Mouse (Mus musculus): ENCODE results near the gene Mdk. TPM values are rescaled to one million over a fixed set of nuclear protein-coding genes. Genes with fewer than 3 reads are reported as not detected.

Mdk gene
- polyA plus RNA-seq, 1 experiment = 3.1 TPM

- no peak for DNase-seq (ENCODE audit: low read depth in 1 of 2, low spot score in 2 of 2)
- no peak for TF ChIP-seq CTCF (IDR thresholded peaks at IDR 0.05; ENCODE audit: extremely low read depth, insufficient read depth, insufficient read length, insufficient replicate concordance)
- no peak for TF ChIP-seq POLR2A (IDR thresholded peaks at IDR 0.05; ENCODE audit: low read depth, low read length)
Observed at GRCm38 (mm10) chr2:91903171-91903925, 28.7 kb downstream of the Mdk start.

GRCm38 (mm10) chr2:91902336-91902735, 29.8 kb downstream of the Mdk start:
- no peaks in the 10 kb centered on the region for H3K27me3 ChIP-seq (ENCODE audit: control insufficient read depth, insufficient read depth, low read length)
- DNase-seq (ENCODE audit: low read depth in 1 of 2, low spot score in 2 of 2) = no peak
- H3K36me3 ChIP-seq (ENCODE audit: control insufficient read depth, insufficient read depth, low read length) = peaks cover 15% of the 10 kb centered on the region; the same call in 1 of the 2 replicates
- H3K4me3 ChIP-seq (ENCODE audit: extremely low read depth, insufficient read depth, insufficient read length) = no peak overlapping the region
- H3K27ac ChIP-seq (ENCODE audit: insufficient read depth, low read length) = no peak overlapping the region
- WGBS = 95% methylated on average over 5 of the region's 5 CpGs
- H3K4me1 ChIP-seq (ENCODE audit: control insufficient read depth, insufficient read depth, insufficient read length) = no peaks in the 10 kb centered on the region
- TF ChIP-seq CTCF (IDR thresholded peaks at IDR 0.05; ENCODE audit: extremely low read depth, insufficient read depth, insufficient read length, insufficient replicate concordance) (no peak), POLR2A (IDR thresholded peaks at IDR 0.05; ENCODE audit: low read depth, low read length) (no peak)

More at GRCm38 (mm10) chr2:91903171-91903925, 28.7 kb downstream of the Mdk start:
- Histone ChIP-seq H3K4me1 (ENCODE audit: control insufficient read depth, insufficient read depth, insufficient read length) (no peaks in the 10 kb centered on the region), H3K27me3 (ENCODE audit: control insufficient read depth, insufficient read depth, low read length) (no peaks in the 10 kb centered on the region), H3K36me3 (ENCODE audit: control insufficient read depth, insufficient read depth, low read length) (peaks cover 12% of the 10 kb centered on the region; the same call in 1 of the 2 replicates), H3K27ac (ENCODE audit: insufficient read depth, low read length) (no peak overlapping the region), H3K4me3 (ENCODE audit: extremely low read depth, insufficient read depth, insufficient read length) (no peak overlapping the region)
- WGBS = 90% methylated on average over 3 of the region's 3 CpGs

GRCm38 (mm10) chr2:91900431-91900830, 31.7 kb downstream of the Mdk start:
- no peak for DNase-seq (ENCODE audit: low read depth in 1 of 2, low spot score in 2 of 2)
- H3K4me3 ChIP-seq (ENCODE audit: extremely low read depth, insufficient read depth, insufficient read length) = no peak overlapping the region
- TF ChIP-seq CTCF (IDR thresholded peaks at IDR 0.05; ENCODE audit: extremely low read depth, insufficient read depth, insufficient read length, insufficient replicate concordance) = no peak
- no peak for TF ChIP-seq POLR2A (IDR thresholded peaks at IDR 0.05; ENCODE audit: low read depth, low read length)
- H3K27ac ChIP-seq (ENCODE audit: insufficient read depth, low read length) = no peak overlapping the region
- no peaks in the 10 kb centered on the region for H3K27me3 ChIP-seq (ENCODE audit: control insufficient read depth, insufficient read depth, low read length)
- H3K4me1 ChIP-seq (ENCODE audit: control insufficient read depth, insufficient read depth, insufficient read length) = no peaks in the 10 kb centered on the region
- H3K36me3 ChIP-seq (ENCODE audit: control insufficient read depth, insufficient read depth, low read length) = peaks cover 16% of the 10 kb centered on the region; the same call in 1 of the 2 replicates
- 93% methylated on average over 8 of the region's 8 CpGs for WGBS

GRCm38 (mm10) chr2:91899141-91899540, 33.0 kb downstream of the Mdk start:
- H3K27ac ChIP-seq (ENCODE audit: insufficient read depth, low read length) = no peak overlapping the region
- no peaks in the 10 kb centered on the region for H3K4me1 ChIP-seq (ENCODE audit: control insufficient read depth, insufficient read depth, insufficient read length)
- H3K4me3 ChIP-seq (ENCODE audit: extremely low read depth, insufficient read depth, insufficient read length) = no peak overlapping the region
- peaks cover 13% of the 10 kb centered on the region; the same call in 1 of the 2 replicates for H3K36me3 ChIP-seq (ENCODE audit: control insufficient read depth, insufficient read depth, low read length)
- H3K27me3 ChIP-seq (ENCODE audit: control insufficient read depth, insufficient read depth, low read length) = no peaks in the 10 kb centered on the region
- no peak for TF ChIP-seq CTCF (IDR thresholded peaks at IDR 0.05; ENCODE audit: extremely low read depth, insufficient read depth, insufficient read length, insufficient replicate concordance)
- no peak for TF ChIP-seq POLR2A (IDR thresholded peaks at IDR 0.05; ENCODE audit: low read depth, low read length)
- 91% methylated on average over 3 of the region's 3 CpGs for WGBS
- DNase-seq (ENCODE audit: low read depth in 1 of 2, low spot score in 2 of 2) = no peak

GRCm38 (mm10) chr2:91897968-91898367, 34.1 kb downstream of the Mdk start:
- Histone ChIP-seq H3K27me3 (ENCODE audit: control insufficient read depth, insufficient read depth, low read length) (no peaks in the 10 kb centered on the region), H3K4me1 (ENCODE audit: control insufficient read depth, insufficient read depth, insufficient read length) (no peaks in the 10 kb centered on the region), H3K36me3 (ENCODE audit: control insufficient read depth, insufficient read depth, low read length) (peaks cover 16% of the 10 kb centered on the region), H3K4me3 (ENCODE audit: extremely low read depth, insufficient read depth, insufficient read length) (no peak overlapping the region), H3K27ac (ENCODE audit: insufficient read depth, low read length) (no peak overlapping the region)
- TF ChIP-seq POLR2A (IDR thresholded peaks at IDR 0.05; ENCODE audit: low read depth, low read length) (no peak), CTCF (IDR thresholded peaks at IDR 0.05; ENCODE audit: extremely low read depth, insufficient read depth, insufficient read length, insufficient replicate concordance) (no peak)
- no peak for DNase-seq (ENCODE audit: low read depth in 1 of 2, low spot score in 2 of 2)

GRCm38 (mm10) chr2:91895401-91895800, 36.7 kb downstream of the Mdk start:
- no peak overlapping the region for H3K27ac ChIP-seq (ENCODE audit: insufficient read depth, low read length)
- WGBS = 91% methylated on average over 3 of the region's 3 CpGs
- no peaks in the 10 kb centered on the region for H3K27me3 ChIP-seq (ENCODE audit: control insufficient read depth, insufficient read depth, low read length)
- no peak overlapping the region for H3K4me3 ChIP-seq (ENCODE audit: extremely low read depth, insufficient read depth, insufficient read length)
- DNase-seq (ENCODE audit: low read depth in 1 of 2, low spot score in 2 of 2) = no peak
- H3K4me1 ChIP-seq (ENCODE audit: control insufficient read depth, insufficient read depth, insufficient read length) = no peaks in the 10 kb centered on the region
- TF ChIP-seq CTCF (IDR thresholded peaks at IDR 0.05; ENCODE audit: extremely low read depth, insufficient read depth, insufficient read length, insufficient replicate concordance) = no peak
- no peak for TF ChIP-seq POLR2A (IDR thresholded peaks at IDR 0.05; ENCODE audit: low read depth, low read length)
- H3K36me3 ChIP-seq (ENCODE audit: control insufficient read depth, insufficient read depth, low read length) = peaks cover 10% of the 10 kb centered on the region

GRCm38 (mm10) chr2:91894716-91895115, 37.4 kb downstream of the Mdk start:
- no peak overlapping the region for H3K4me3 ChIP-seq (ENCODE audit: extremely low read depth, insufficient read depth, insufficient read length)
- peaks cover 9% of the 10 kb centered on the region for H3K36me3 ChIP-seq (ENCODE audit: control insufficient read depth, insufficient read depth, low read length)
- no peak overlapping the region for H3K27ac ChIP-seq (ENCODE audit: insufficient read depth, low read length)
- no peak for TF ChIP-seq POLR2A (IDR thresholded peaks at IDR 0.05; ENCODE audit: low read depth, low read length)
- TF ChIP-seq CTCF (IDR thresholded peaks at IDR 0.05; ENCODE audit: extremely low read depth, insufficient read depth, insufficient read length, insufficient replicate concordance) = no peak
- H3K27me3 ChIP-seq (ENCODE audit: control insufficient read depth, insufficient read depth, low read length) = no peaks in the 10 kb centered on the region
- no peak for DNase-seq (ENCODE audit: low read depth in 1 of 2, low spot score in 2 of 2)
- WGBS = 95% methylated on average over 3 of the region's 3 CpGs
- no peaks in the 10 kb centered on the region for H3K4me1 ChIP-seq (ENCODE audit: control insufficient read depth, insufficient read depth, insufficient read length)
